Mouse (Mus musculus): ENCODE measurements at regions not wholly inside any gene's neighbourhood (a gene's known extent, or its start where the extent isn't known, plus 50 kb on each side); places are given as distances from the start of the nearest gene placed in this dataset.

GRCm38 (mm10) chr15:56244004-56244735 is 1233.3 kb downstream of the Slc22a22 start:
- in situ Hi-C loops (cut with MboI; ENCODE audit: low pct_ligation_motif_present, low pct_unique_long_range_greater_than_20kb, low sequenced_read_pairs), result no loop called here
- Histone ChIP-seq H3K4me3 (replicated peaks in 1 of 3; ENCODE audit: low read depth in 2 of 3, low read length in 2 of 3, poor library complexity in 1 of 3) (peak overlapping the region in 1 of 3 experiments; percentile 6), H3K9ac (ENCODE audit: insufficient read depth, low read depth) (no peak overlapping the region), H3K4me1 (ENCODE audit: control insufficient read depth in 1 of 2, insufficient read depth in 2 of 2) (peaks cover 3 to 6% of the 10 kb centered on the region in 2 experiments; a peak in 2 of 4 replicates), H3K27ac (ENCODE audit: insufficient read depth, low read depth) (no peak overlapping the region), H3K36me3 (replicated peaks in 1 of 2; ENCODE audit: control insufficient read depth in 1 of 2, insufficient read depth in 1 of 2, low read length in 1 of 2) (no peaks in the 10 kb centered on the region), H3K79me2 (replicated peaks; ENCODE audit: control insufficient read depth, extremely low read depth, insufficient read depth, poor library complexity, severe bottlenecking) (no peaks in the 10 kb centered on the region), H3K4me2 (ENCODE audit: insufficient read depth, low read depth, poor library complexity, severe bottlenecking) (peak overlapping the region; percentile 71), H3K9me3 (replicated peaks; ENCODE audit: low read length) (no peaks in the 10 kb centered on the region), H3K27me3 (replicated peaks) (no peaks in the 10 kb centered on the region)
- TF ChIP-seq UBTF (IDR thresholded peaks at IDR 0.05; ENCODE audit: low read depth, low read length), result no peak
- no peak for TF ChIP-seq ETS1 (conservative IDR thresholded peaks at IDR 0.05; ENCODE audit: low read depth, low read length)
- TF ChIP-seq CHD2 (IDR thresholded peaks at IDR 0.05; ENCODE audit: low read length), result no peak
- TF ChIP-seq RAD21 (IDR thresholded peaks at IDR 0.05; ENCODE audit: low read depth, low read length), result no peak
- TF ChIP-seq PAX5 (IDR thresholded peaks at IDR 0.05; ENCODE audit: low read length), result no peak
- TF ChIP-seq JUND (conservative IDR thresholded peaks at IDR 0.05; ENCODE audit: low read depth, low read length), result no peak
- TF ChIP-seq MAX (IDR thresholded peaks at IDR 0.05; ENCODE audit: low read length), result no peak
- TF ChIP-seq SIN3A (IDR thresholded peaks at IDR 0.05; ENCODE audit: low read length), result no peak
- no peak for TF ChIP-seq TBP (conservative IDR thresholded peaks at IDR 0.05; ENCODE audit: low read depth, low read length)
- TF ChIP-seq NELFE (IDR thresholded peaks at IDR 0.05; ENCODE audit: low read depth, low read length), result no peak
- no peak for TF ChIP-seq POLR2A (IDR thresholded peaks at IDR 0.05; ENCODE audit: low read depth, low read length)
- dilution Hi-C loops (cut with MboI; ENCODE audit: extremely low pct_ligation_motif_present, extremely low pct_unique_long_range_greater_than_20kb, low sequenced_read_pairs), result no loop called here
- DNase-seq (ENCODE audit: extremely low read depth), result no peak

GRCm38 (mm10) chr15:56202552-56202951 is 1274.9 kb downstream of the Slc22a22 start:
- Histone ChIP-seq H3K27ac (ENCODE audit: insufficient read depth, low read depth) (no peak overlapping the region), H3K36me3 (replicated peaks in 1 of 2; ENCODE audit: control insufficient read depth in 1 of 2, insufficient read depth in 1 of 2, low read length in 1 of 2) (no peaks in the 10 kb centered on the region), H3K79me2 (replicated peaks; ENCODE audit: control insufficient read depth, extremely low read depth, insufficient read depth, poor library complexity, severe bottlenecking) (no peaks in the 10 kb centered on the region), H3K27me3 (replicated peaks) (no peaks in the 10 kb centered on the region), H3K4me1 (ENCODE audit: control insufficient read depth in 1 of 2, insufficient read depth in 2 of 2) (peaks cover 0 to 5% of the 10 kb centered on the region in 2 experiments; a peak in 1 of 4 replicates), H3K9ac (ENCODE audit: insufficient read depth, low read depth) (no peak overlapping the region), H3K4me2 (ENCODE audit: insufficient read depth, low read depth, poor library complexity, severe bottlenecking) (no peak overlapping the region), H3K4me3 (replicated peaks in 1 of 3; ENCODE audit: low read depth in 2 of 3, low read length in 2 of 3, poor library complexity in 1 of 3) (no peak overlapping the region), H3K9me3 (replicated peaks; ENCODE audit: low read length) (no peaks in the 10 kb centered on the region)
- no peak for DNase-seq (ENCODE audit: extremely low read depth)
- dilution Hi-C loops (cut with MboI; ENCODE audit: extremely low pct_ligation_motif_present, extremely low pct_unique_long_range_greater_than_20kb, low sequenced_read_pairs), result no loop called here
- TF ChIP-seq MAFK (IDR thresholded peaks at IDR 0.05; ENCODE audit: insufficient replicate concordance, low read length) (no peak), MAZ (IDR thresholded peaks at IDR 0.05; ENCODE audit: low read depth, low read length) (no peak), JUN (IDR thresholded peaks at IDR 0.05; ENCODE audit: insufficient read depth, low read depth, low read length) (no peak)
- in situ Hi-C loops (cut with MboI; ENCODE audit: low pct_ligation_motif_present, low pct_unique_long_range_greater_than_20kb, low sequenced_read_pairs), result no loop called here

- Histone ChIP-seq H3K79me2 (replicated peaks; ENCODE audit: control insufficient read depth, extremely low read depth, insufficient read depth, poor library complexity, severe bottlenecking) (no peaks in the 10 kb centered on the region), H3K27me3 (replicated peaks) (no peaks in the 10 kb centered on the region), H3K4me3 (replicated peaks in 1 of 3; ENCODE audit: low read depth in 2 of 3, low read length in 2 of 3, poor library complexity in 1 of 3) (no peak overlapping the region), H3K4me1 (ENCODE audit: control insufficient read depth in 1 of 2, insufficient read depth in 2 of 2) (peaks cover 0 to 5% of the 10 kb centered on the region in 2 experiments; a peak in 1 of 4 replicates), H3K9me3 (replicated peaks; ENCODE audit: low read length) (no peaks in the 10 kb centered on the region), H3K27ac (ENCODE audit: insufficient read depth, low read depth) (no peak overlapping the region), H3K4me2 (ENCODE audit: insufficient read depth, low read depth, poor library complexity, severe bottlenecking) (no peak overlapping the region), H3K36me3 (replicated peaks in 1 of 2; ENCODE audit: control insufficient read depth in 1 of 2, insufficient read depth in 1 of 2, low read length in 1 of 2) (no peaks in the 10 kb centered on the region), H3K9ac (ENCODE audit: insufficient read depth, low read depth) (no peak overlapping the region)
- in situ Hi-C loops (cut with MboI; ENCODE audit: low pct_ligation_motif_present, low pct_unique_long_range_greater_than_20kb, low sequenced_read_pairs), result no loop called here
- no peak for DNase-seq (ENCODE audit: extremely low read depth)
- TF ChIP-seq BHLHE40 (IDR thresholded peaks at IDR 0.05; ENCODE audit: low read depth, low read length) (no peak), MEF2A (IDR thresholded peaks at IDR 0.05; ENCODE audit: borderline replicate concordance, low read depth, low read length) (no peak)
- dilution Hi-C loops (cut with MboI; ENCODE audit: extremely low pct_ligation_motif_present, extremely low pct_unique_long_range_greater_than_20kb, low sequenced_read_pairs), result no loop called here
Observed at GRCm38 (mm10) chr15:56199336-56199735, 1278.1 kb downstream of the Slc22a22 start.

Measured in CH12.LX (cell line).